Mouse (Mus musculus) testis, adult 2 months (tissue): ENCODE measurements around the gene Atp5d. TPM values are rescaled to one million over a fixed set of nuclear protein-coding genes. Genes with fewer than 3 reads are reported as not detected.

Source experiments
- H3K27ac ChIP-seq: fragments of 200-500 bp; 2 replicates; pipeline ENCODE4 v1.5.1; 2012; ENCODE audit warnings: low read depth, low read length; ENCODE audit not compliant: control insufficient read depth, insufficient read depth
- H3K27me3 ChIP-seq: fragments of 200-500 bp; 2 replicates; pipeline ENCODE4 v1.6.1; 2012; ENCODE audit warnings: mild to moderate bottlenecking, low read length, moderate library complexity; ENCODE audit not compliant: control insufficient read depth, insufficient read depth
- H3K36me3 ChIP-seq: fragments of 200-500 bp; 2 replicates; pipeline ENCODE4 v1.6.1; 2012; ENCODE audit warnings: mild to moderate bottlenecking, low read length; ENCODE audit not compliant: control insufficient read depth, insufficient read depth
- H3K4me1 ChIP-seq: fragments of 200-500 bp; 2 replicates; pipeline ENCODE4 v1.6.1; 2012; ENCODE audit warnings: low read length; ENCODE audit not compliant: control insufficient read depth, insufficient read depth
- H3K4me3 ChIP-seq: fragments of 200-500 bp; 2 replicates; pipeline ENCODE4 v1.5.1; 2012; ENCODE audit warnings: low read depth, mild to moderate bottlenecking, low read length, moderate library complexity, mixed read lengths; ENCODE audit not compliant: control insufficient read depth
- CTCF ChIP-seq: fragments of 200-500 bp; IDR thresholded peaks from 2 replicates; pipeline ENCODE4 v1.5.1; 2012; ENCODE audit warnings: low read depth, mild to moderate bottlenecking, inconsistent platforms, low read length, moderate library complexity; ENCODE audit not compliant: control insufficient read depth, insufficient read depth, insufficient replicate concordance
- POLR2A ChIP-seq: fragments of 200-500 bp; IDR thresholded peaks from 2 replicates; pipeline ENCODE4 v1.6.1; 2012; ENCODE audit warnings: low read depth, mild to moderate bottlenecking, inconsistent platforms, low read length, moderate library complexity; ENCODE audit not compliant: control insufficient read depth
- polyA plus RNA-seq: library from polyadenylated mRNA; depleted of rRNA; stranded (reverse); fragments of >200 nt; gene quantifications from 2 replicates; pipeline ENCODE4 v1.2.3, GENCODE M21; 2012

Atp5d gene
- polyA plus RNA-seq, 1 experiment, result 241 TPM

GRCm38 (mm10) chr10:80175536-80176269 is 37.3 kb downstream of the Atp5d start:
- Histone ChIP-seq H3K36me3 (peaks cover 2% of the 10 kb centered on the region; the same call in 1 of the 2 replicates), H3K4me1 (peaks cover 26% of the 10 kb centered on the region), H3K4me3 (no peak overlapping the region), H3K27ac (no peak overlapping the region), H3K27me3 (no peaks in the 10 kb centered on the region)
- TF ChIP-seq CTCF, result no peak; the same call in 1 of the 2 replicates
- no peak for TF ChIP-seq POLR2A

- H3K36me3 ChIP-seq, result peaks cover under 1% of the 10 kb centered on the region; the same call in 1 of the 2 replicates
- no peak overlapping the region for H3K27ac ChIP-seq
- no peaks in the 10 kb centered on the region for H3K27me3 ChIP-seq
- H3K4me3 ChIP-seq, result no peak overlapping the region
- TF ChIP-seq CTCF (no peak), POLR2A (no peak)
- peaks cover 26% of the 10 kb centered on the region for H3K4me1 ChIP-seq
These were observed 37.9 kb downstream of the Atp5d start for GRCm38 (mm10) chr10:80176270-80176834.

- H3K27ac ChIP-seq, result no peak overlapping the region
- H3K36me3 ChIP-seq, result no peaks in the 10 kb centered on the region
- TF ChIP-seq CTCF (no peak), POLR2A (no peak)
- H3K4me3 ChIP-seq, result no peak overlapping the region
- H3K4me1 ChIP-seq, result peaks cover 16% of the 10 kb centered on the region
- H3K27me3 ChIP-seq, result no peaks in the 10 kb centered on the region
These were observed 39.2 kb downstream of the Atp5d start for GRCm38 (mm10) chr10:80177441-80178279.

- Histone ChIP-seq H3K4me1 (peaks cover 11% of the 10 kb centered on the region), H3K4me3 (peak within 1 kb of the TSS; percentile 58), H3K27ac (no peak within 1 kb of the TSS), H3K36me3 (no peaks in the 10 kb centered on the region), H3K27me3 (no peaks in the 10 kb centered on the region)
- TF ChIP-seq CTCF, result no peak
- no peak for TF ChIP-seq POLR2A
These were observed 40.9 kb downstream of the Atp5d start, which contains the start of gene Efna2 for GRCm38 (mm10) chr10:80179068-80180051. TSS of gene Efna2 (plus strand) at chr10:80179482.

- H3K4me3 ChIP-seq, result no peak overlapping the region
- H3K27ac ChIP-seq, result no peak overlapping the region
These were observed 41.9 kb downstream of the Atp5d start for GRCm38 (mm10) chr10:80180288-80180687.

GRCm38 (mm10) chr10:80180823-80181222 is 42.4 kb downstream of the Atp5d start:
- H3K27me3 ChIP-seq, result no peaks in the 10 kb centered on the region
- H3K4me3 ChIP-seq, result no peak overlapping the region
- H3K27ac ChIP-seq, result no peak overlapping the region
- H3K36me3 ChIP-seq, result no peaks in the 10 kb centered on the region
- no peak for TF ChIP-seq POLR2A
- TF ChIP-seq CTCF, result no peak
- peaks cover 11% of the 10 kb centered on the region for H3K4me1 ChIP-seq

More at GRCm38 (mm10) chr10:80180288-80180687, 41.9 kb downstream of the Atp5d start:
- Histone ChIP-seq H3K36me3 (no peaks in the 10 kb centered on the region), H3K4me1 (peaks cover 11% of the 10 kb centered on the region), H3K27me3 (no peaks in the 10 kb centered on the region)
- TF ChIP-seq POLR2A (no peak), CTCF (no peak)

GRCm38 (mm10) chr10:80182547-80182946 is 44.1 kb downstream of the Atp5d start:
- H3K27me3 ChIP-seq, result no peaks in the 10 kb centered on the region
- no peak overlapping the region for H3K27ac ChIP-seq
- no peak overlapping the region for H3K4me3 ChIP-seq
- peaks cover 11% of the 10 kb centered on the region for H3K4me1 ChIP-seq
- TF ChIP-seq POLR2A, result no peak
- no peak for TF ChIP-seq CTCF
- H3K36me3 ChIP-seq, result no peaks in the 10 kb centered on the region
